Mouse (Mus musculus): ENCODE results near the gene Ttc29.

GRCm38 (mm10) chr8:78309539-78309938, 96.4 kb downstream of the Ttc29 start:
- TF ChIP-seq CTCF (IDR thresholded peaks at IDR 0.05; ENCODE audit: low read depth) (no peak), EP300 (IDR thresholded peaks at IDR 0.05; ENCODE audit: low read depth) (no peak)
